Mouse (Mus musculus): Measurements from ENCODE around the gene Pcdh18.

The Pcdh18 gene

GRCm38 (mm10) chr3:49756870-49757625, at the start of gene Pcdh18:
TSS of gene Pcdh18 (minus strand) at chr3:49757325.
- DNase-seq (ENCODE audit: low spot score), result peak; percentile 85

- no peak for DNase-seq (ENCODE audit: low spot score)
These were observed 49.7 kb upstream of the Pcdh18 start for GRCm38 (mm10) chr3:49806823-49807222.

- DNase-seq (ENCODE audit: low spot score), result no peak
These were observed 48.4 kb upstream of the Pcdh18 start for GRCm38 (mm10) chr3:49805511-49805910.

- DNase-seq (ENCODE audit: low spot score), result no peak
These were observed 31.2 kb upstream of the Pcdh18 start for GRCm38 (mm10) chr3:49788296-49788695.

- DNase-seq (ENCODE audit: low spot score), result no peak
These were observed 30.6 kb upstream of the Pcdh18 start for GRCm38 (mm10) chr3:49787719-49788118.

- no peak for DNase-seq (ENCODE audit: low spot score)
These were observed 12.0 kb upstream of the Pcdh18 start for GRCm38 (mm10) chr3:49768992-49769738.

- no peak for DNase-seq (ENCODE audit: low spot score)
These were observed 5.6 kb upstream of the Pcdh18 start for GRCm38 (mm10) chr3:49762711-49763110.

GRCm38 (mm10) chr3:49761971-49762370, 4.8 kb upstream of the Pcdh18 start:
- DNase-seq (ENCODE audit: low spot score), result no peak

GRCm38 (mm10) chr3:49757626-49758019, 498 bp upstream of the Pcdh18 start:
- DNase-seq (ENCODE audit: low spot score), result peak; percentile 48

- DNase-seq (ENCODE audit: low spot score), result peak; percentile 62
These were observed 909 bp downstream of the Pcdh18 start for GRCm38 (mm10) chr3:49755986-49756845.

- DNase-seq (ENCODE audit: low spot score), result no peak
These were observed 4.4 kb downstream of the Pcdh18 start for GRCm38 (mm10) chr3:49752766-49753165.

- no peak for DNase-seq (ENCODE audit: low spot score)
These were observed 7.4 kb downstream of the Pcdh18 start for GRCm38 (mm10) chr3:49749491-49750284.

- DNase-seq (ENCODE audit: low spot score), result no peak
These were observed 9.1 kb downstream of the Pcdh18 start for GRCm38 (mm10) chr3:49748054-49748453.

- DNase-seq (ENCODE audit: low spot score), result no peak
These were observed 18.1 kb downstream of the Pcdh18 start for GRCm38 (mm10) chr3:49739061-49739460.

GRCm38 (mm10) chr3:49738531-49738930, 18.6 kb downstream of the Pcdh18 start:
- DNase-seq (ENCODE audit: low spot score), result no peak

GRCm38 (mm10) chr3:49706503-49706902, 50.6 kb downstream of the Pcdh18 start:
- no peak for DNase-seq (ENCODE audit: low spot score)

GRCm38 (mm10) chr3:49699951-49700350, 57.2 kb downstream of the Pcdh18 start:
- no peak for DNase-seq (ENCODE audit: low spot score)
